Comparison of ENCODE assay signal across 19 mouse cellular contexts in the genomic region with DNA sequence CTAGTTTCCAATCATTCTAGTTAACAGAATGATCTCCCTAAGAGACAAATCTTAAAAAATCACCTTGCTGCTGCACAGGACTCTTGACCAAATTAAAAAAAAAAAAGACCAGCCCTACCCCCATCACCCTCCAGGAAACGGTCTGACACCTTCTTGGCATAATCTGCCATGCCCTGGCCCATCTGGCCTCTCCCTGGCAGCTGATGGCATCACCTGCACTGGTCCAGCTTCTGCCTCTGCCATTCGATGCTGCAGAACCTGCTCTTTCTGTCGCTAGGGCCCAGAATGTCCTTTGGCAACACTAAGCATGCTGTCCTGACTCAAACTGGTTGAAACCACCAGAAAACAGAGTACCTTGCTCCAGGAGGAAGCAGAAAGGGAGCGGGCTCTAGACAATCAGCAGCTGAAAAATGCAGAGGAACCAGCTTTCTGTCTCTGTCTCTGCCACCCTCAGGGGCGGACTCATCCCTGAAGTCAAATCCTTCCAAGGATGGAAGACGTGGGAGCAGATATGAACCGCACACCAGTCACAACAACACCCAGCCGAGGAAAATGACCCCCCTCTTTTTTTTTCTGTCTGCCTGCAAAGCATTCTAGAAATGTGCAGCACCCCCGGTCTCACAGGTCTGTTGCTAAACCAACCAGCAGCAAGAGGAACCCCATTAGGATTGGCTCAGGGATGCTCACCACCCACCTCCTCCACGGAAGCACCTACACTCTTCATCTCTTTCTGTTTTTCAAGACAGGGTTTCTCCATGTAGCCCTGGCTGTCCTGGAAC. TPM values are rescaled to one million over a fixed set of nuclear protein-coding genes. Genes with fewer than 3 reads are reported as not detected.
DNase-seq lines count a peak whose midpoint lies in the region.
"Had no signal": no experiment of that assay in that cellular context is flagged by ENCODE, and none has a peak within 500 bp of the region (broad histone marks: within the 10 kb centered on the region; RNA-seq: fewer than 3 reads in every experiment).

No protein-coding gene starts in this region.

- no peaks in the 10 kb centered on the region for H3K27me3 ChIP-seq in limb, embryonic 10.5 days (ENCODE audit: low read depth, poor library complexity, severe bottlenecking)
- H3K27me3 ChIP-seq: forebrain, embryonic 15.5 days; intestine, embryonic 15.5 days; neural tube, embryonic 15.5 days had no signal

- H3K9me3 ChIP-seq in limb, embryonic 10.5 days (replicated peaks) = no peaks in the 10 kb centered on the region
- H3K9me3 ChIP-seq: forebrain, embryonic 15.5 days; intestine, embryonic 15.5 days; neural tube, embryonic 15.5 days had no signal

- H3K4me1 ChIP-seq in limb, embryonic 10.5 days = peaks cover 14% of the 10 kb centered on the region; the same call in 1 of the 2 replicates
- H3K4me1 ChIP-seq: forebrain, embryonic 15.5 days; intestine, embryonic 15.5 days; neural tube, embryonic 15.5 days had no signal

- no peak overlapping the region for H3K4me3 ChIP-seq in limb, embryonic 10.5 days
- H3K4me3 ChIP-seq: forebrain, embryonic 15.5 days; gastrocnemius, adult 2 months; intestine, embryonic 15.5 days; midbrain, embryonic 10.5 days; myocyte; neural tube, embryonic 15.5 days had no signal

- H3K27ac ChIP-seq in limb, embryonic 10.5 days = peak overlapping the region; percentile 53; the same call in 1 of the 2 replicates
- H3K27ac ChIP-seq: forebrain, embryonic 15.5 days; gastrocnemius, adult 2 months; intestine, embryonic 15.5 days; kidney, postnatal 0 days; midbrain, embryonic 10.5 days; neural tube, embryonic 15.5 days had no signal

- peak; percentile 51 to 62 for DNase-seq in cerebellum, postnatal 14 days
- no peak for DNase-seq in cerebellum, adult 9-10 months
- peak; percentile 55 for DNase-seq in left cerebral cortex, postnatal 4 days
- no peak for DNase-seq in left cerebral cortex, postnatal 36 days (ENCODE audit: low spot score in 2 of 2)
- DNase-seq in brain, adult 2 months (ENCODE audit: low read depth, low spot score) = peak; percentile 82
- DNase-seq in limb, embryonic 10.5 days (ENCODE audit: low spot score) = no peak
- no peak for DNase-seq in heart, adult 8-10 months (ENCODE audit: low spot score)
- DNase-seq: adrenal gland, postnatal 36 days; gastrocnemius, adult 2 months; heart, adult 11 months; lung, adult 18-20 months; lung, postnatal 36 days; thymus, adult 18-20 months had no signal

- intact Hi-C loops in left cerebral cortex, postnatal 4 days (cut with DNase I) = no loop called here
- intact Hi-C loops in left cerebral cortex, postnatal 36 days (cut with DNase I) = no loop called here

- WGBS in limb, embryonic 10.5 days = 80% methylated on average over 10 of the region's 10 CpGs

- H3K36me3 ChIP-seq in limb, embryonic 10.5 days = no peaks in the 10 kb centered on the region
- H3K36me3 ChIP-seq: forebrain, embryonic 15.5 days; intestine, embryonic 15.5 days; midbrain, embryonic 10.5 days; neural tube, embryonic 15.5 days had no signal

RNA-seq across cellular contexts. Expression of a gene that starts 24.0 kb away (rescaled TPM):
- 100 to 1,000 TPM; 146 to 149 TPM for total RNA-seq in left cerebral cortex, postnatal 4 days (2021)
- total RNA-seq in left cerebral cortex, postnatal 36 days (2021) = 100 to 1,000 TPM; 160 to 182 TPM
- 225 and 250 TPM in 2 replicates for polyA plus RNA-seq in limb, embryonic 10.5 days (2016; fragmentation: Nextera tagmentation; extraction: Ambion mirVana)
- 10 to 100 TPM; 34.2 to 42.5 (median 36.2) TPM for total RNA-seq in heart, adult 8-10 months (2022)

Comparison
In these comparisons a context has a peak if more than half of its experiments do, and no peak if none do; other contexts are left out.
1. DNase-seq: peak in cerebellum, postnatal 14 days (2 of 2), left cerebral cortex, postnatal 4 days (single experiment) and brain, adult 2 months (single experiment); none in cerebellum, adult 9-10 months (single experiment), left cerebral cortex, postnatal 36 days (0 of 2), limb, embryonic 10.5 days (single experiment) and heart, adult 8-10 months (single experiment).